Mouse (Mus musculus) left cerebral cortex, adult 2 months (tissue): ENCODE data around the gene Rad54l. TPM values are rescaled to one million over a fixed set of nuclear protein-coding genes. Genes with fewer than 3 reads are reported as not detected.
A peak's percentile ranks its signal among the peaks of the same experiment; 100 is the strongest.

Experiments used
- DNase-seq, 2 experiments: peaks; one replicate each; pipeline ENCODE4 v3.0.0; 2021 to 2022; ENCODE audit warnings: low spot score in 2 of 2, mixed read lengths in 1 of 2; ENCODE audit errors: extremely low spot score in 1 of 2
- H3K27ac ChIP-seq: fragments of 200-600 bp; 2 replicates; pipeline ENCODE4 v1.8.1; 2022
- H3K4me3 ChIP-seq: fragments of 200-600 bp; 2 replicates; pipeline ENCODE4 v1.8.1; 2022
- CTCF ChIP-seq: fragments of 200-600 bp; IDR thresholded peaks from 2 replicates; pipeline ENCODE4 v1.8.1; 2022; ENCODE audit warnings: antibody characterized with exemption, mild to moderate bottlenecking, moderate library complexity
- intact Hi-C: fragments of 180-260 bp; cut with DNase I; formaldehyde crosslinking; loops from one replicate; pipeline ENCODE4 v1.15.1; 2025
- total RNA-seq, 2 experiments: library from RNA; stranded (reverse); gene quantifications; 2 replicates each; pipeline ENCODE4 v1.2.3; 2021

Gene Rad54l
- total RNA-seq, 2 experiments from 2014 or later, result 0.77 to 0.89 TPM

DNA sequence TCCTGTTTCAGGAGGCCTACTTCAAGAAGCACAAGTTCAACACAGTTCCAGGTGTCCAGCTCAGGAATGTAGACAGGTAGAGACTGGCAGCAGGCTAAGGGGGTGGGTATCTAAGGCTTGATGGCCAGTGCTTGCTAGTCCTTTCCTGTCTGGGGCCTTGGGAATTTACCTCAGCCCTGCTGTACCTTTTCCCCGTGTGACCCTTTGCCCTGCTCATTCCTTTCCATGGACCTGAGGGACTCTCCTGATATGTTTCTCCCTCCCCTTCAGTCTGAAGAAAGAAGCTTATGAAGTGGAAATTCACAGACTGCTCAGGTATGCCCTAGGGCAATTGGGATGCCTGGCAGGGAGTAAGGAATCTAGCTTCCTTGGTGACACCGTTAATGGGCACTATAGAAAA, 34.4 kb upstream of the Rad54l start:
- H3K27ac ChIP-seq, result no peak overlapping the region
- H3K4me3 ChIP-seq, result no peak overlapping the region
- intact Hi-C loops, result no loop called here
- no peak for TF ChIP-seq CTCF
- DNase-seq, result no peak

DNA sequence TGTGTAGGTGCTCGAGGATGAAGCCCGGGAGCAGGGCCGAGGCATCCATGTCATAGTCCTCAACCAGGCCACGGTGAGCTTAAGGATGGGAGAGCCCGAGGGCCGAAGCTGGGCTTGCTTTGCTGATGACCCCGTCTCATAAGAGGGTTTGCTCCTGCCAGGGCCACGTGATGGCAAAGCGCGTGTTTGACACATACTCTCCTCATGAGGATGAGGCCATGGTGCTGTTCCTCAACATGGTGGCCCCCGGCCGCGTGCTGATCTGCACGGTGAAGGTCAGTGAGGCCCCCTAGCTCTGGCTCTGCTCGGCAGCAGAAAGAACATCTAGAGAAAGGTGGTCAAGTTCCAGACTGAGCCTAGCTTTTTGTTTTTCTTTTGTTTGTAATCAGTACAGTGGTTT, 29.2 kb upstream of the Rad54l start:
- intact Hi-C loops, result loop anchor here (5.0 kb wide), 1 partner anchor 405 kb away; the partner anchor contains the start of genes Gpbp1l1 and Tmem69
- TF ChIP-seq CTCF, result no peak

DNA sequence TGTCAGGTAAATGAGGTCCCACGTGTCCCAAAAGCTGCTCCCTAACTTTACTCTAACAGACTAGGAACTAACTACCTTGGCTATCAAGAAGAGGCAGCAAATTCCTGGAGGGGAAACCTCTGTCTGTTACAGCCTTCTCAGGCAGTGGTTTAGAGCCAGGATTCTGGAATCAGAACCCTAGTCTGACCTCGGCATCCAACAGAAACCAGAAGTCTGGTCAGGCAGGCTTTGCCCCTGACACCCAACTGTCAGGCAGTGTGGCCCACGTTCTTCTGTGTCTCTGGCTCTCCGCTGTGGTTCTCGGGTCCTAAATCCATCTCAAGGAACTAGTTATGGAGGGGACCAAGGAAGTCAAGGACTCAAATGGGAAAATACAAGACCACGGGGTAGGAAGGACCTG, 27.7 kb upstream of the Rad54l start, which contains the start of gene Lurap1:
Gene Lurap1 (minus strand): TSS at position 101 of the 400 bp plus-strand sequence.
- Histone ChIP-seq H3K27ac (peak within 1 kb of the TSS; percentile 95), H3K4me3 (peak within 1 kb of the TSS; percentile 65)
- TF ChIP-seq CTCF, result no peak
- intact Hi-C loops, result loop anchor here (5.0 kb wide), 1 partner anchor 406 kb away; the partner anchor contains the start of genes Gpbp1l1 and Tmem69
- no peak for DNase-seq

More for the DNA sequence above, 29.2 kb upstream of the Rad54l start:
- DNase-seq, result no peak
- Histone ChIP-seq H3K27ac (no peak overlapping the region), H3K4me3 (no peak overlapping the region)

DNA sequence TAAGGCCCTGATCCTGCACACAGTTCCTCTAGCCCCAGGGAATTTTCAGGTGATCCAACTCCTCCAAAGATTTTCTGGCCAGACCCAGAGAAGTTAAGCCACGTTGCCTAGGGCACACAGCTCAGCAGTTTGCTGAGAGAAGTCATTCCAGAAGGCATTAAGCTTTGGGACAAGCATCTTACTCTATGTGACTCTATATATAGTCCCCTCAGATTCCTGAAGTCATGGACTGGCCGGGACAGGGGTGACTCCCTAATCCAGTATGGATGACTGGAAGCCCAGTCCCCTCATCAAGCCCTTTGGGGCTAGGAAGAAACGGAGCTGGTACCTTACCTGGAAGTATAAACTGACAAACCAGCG, 27.4 kb upstream of the Rad54l start:
- Histone ChIP-seq H3K4me3 (peak overlapping the region; percentile 65), H3K27ac (peak overlapping the region; percentile 90)
- DNase-seq, result no peak
- intact Hi-C loops, result loop anchor here (5.0 kb wide), 1 partner anchor 406 kb away; the partner anchor contains the start of genes Gpbp1l1 and Tmem69
- TF ChIP-seq CTCF, result no peak

DNA sequence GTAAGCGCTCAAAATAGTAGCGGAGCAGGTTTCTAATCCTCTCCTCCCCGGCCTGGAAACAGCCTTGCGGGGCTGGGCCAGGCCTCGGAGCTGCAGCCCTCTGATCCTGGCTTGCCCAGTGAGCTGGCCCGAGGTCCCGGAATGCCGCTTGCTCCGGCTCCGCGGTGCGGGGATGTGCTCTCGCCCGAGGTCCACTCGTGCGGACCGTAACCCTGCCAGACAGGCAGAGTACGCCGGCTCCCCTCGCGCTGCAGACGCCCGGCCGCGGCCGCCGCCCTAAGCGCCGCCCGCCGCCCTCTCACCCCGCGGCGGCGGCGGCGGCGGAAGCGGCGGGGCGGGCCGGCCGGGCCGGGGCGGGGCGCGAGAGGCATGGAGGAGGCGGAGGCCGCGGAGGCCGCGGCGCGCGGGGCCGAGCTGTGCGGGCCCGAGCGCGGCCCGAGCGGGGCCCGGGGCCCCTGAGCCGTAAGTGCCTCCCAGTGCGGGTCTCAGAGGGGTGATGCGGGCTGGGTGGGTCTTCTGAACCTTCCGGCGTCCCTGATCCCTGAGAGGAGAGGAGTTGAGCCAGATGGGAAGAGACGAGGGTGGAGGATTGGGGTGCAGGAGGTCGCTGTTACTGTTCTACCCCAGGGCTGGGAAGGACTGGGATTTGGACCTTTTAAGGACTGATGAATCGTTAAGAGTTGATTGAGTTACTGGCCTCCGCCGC, 26.8 kb upstream of the Rad54l start:
- intact Hi-C loops, result loop anchor here (5.0 kb wide), 1 partner anchor 407 kb away; the partner anchor contains the start of genes Gpbp1l1 and Tmem69
- DNase-seq, result peak; percentile 65 to 66
- TF ChIP-seq CTCF, result no peak
- Histone ChIP-seq H3K4me3 (peak overlapping the region; percentile 65), H3K27ac (peak overlapping the region; percentile 95)

DNA sequence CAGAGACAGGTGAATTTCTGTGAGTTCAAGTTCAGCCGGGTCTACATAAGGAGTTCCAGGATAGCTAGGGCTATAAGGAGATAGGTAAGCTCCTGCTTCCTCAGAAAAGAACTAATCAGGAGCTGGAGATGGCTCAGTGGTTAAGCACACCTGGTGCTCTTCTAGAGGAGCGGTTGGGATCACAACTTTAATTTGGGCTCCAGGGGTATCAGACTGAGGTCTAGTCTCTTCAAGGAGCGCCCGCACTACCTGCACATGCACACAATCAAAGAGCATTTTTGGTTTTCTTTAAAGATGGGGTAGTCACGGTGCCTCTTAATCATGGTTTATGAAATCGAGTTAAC, 26.3 kb upstream of the Rad54l start:
- Histone ChIP-seq H3K27ac (peak overlapping the region; percentile 95), H3K4me3 (peak overlapping the region; percentile 65)
- no peak for DNase-seq
- no peak for TF ChIP-seq CTCF
- intact Hi-C loops, result loop anchor here (5.0 to 10.0 kb wide), 2 partner anchors 408 to 845 kb away; partner anchors contain the start of genes Gpbp1l1, Hectd3, Tmem69 and Urod

DNA sequence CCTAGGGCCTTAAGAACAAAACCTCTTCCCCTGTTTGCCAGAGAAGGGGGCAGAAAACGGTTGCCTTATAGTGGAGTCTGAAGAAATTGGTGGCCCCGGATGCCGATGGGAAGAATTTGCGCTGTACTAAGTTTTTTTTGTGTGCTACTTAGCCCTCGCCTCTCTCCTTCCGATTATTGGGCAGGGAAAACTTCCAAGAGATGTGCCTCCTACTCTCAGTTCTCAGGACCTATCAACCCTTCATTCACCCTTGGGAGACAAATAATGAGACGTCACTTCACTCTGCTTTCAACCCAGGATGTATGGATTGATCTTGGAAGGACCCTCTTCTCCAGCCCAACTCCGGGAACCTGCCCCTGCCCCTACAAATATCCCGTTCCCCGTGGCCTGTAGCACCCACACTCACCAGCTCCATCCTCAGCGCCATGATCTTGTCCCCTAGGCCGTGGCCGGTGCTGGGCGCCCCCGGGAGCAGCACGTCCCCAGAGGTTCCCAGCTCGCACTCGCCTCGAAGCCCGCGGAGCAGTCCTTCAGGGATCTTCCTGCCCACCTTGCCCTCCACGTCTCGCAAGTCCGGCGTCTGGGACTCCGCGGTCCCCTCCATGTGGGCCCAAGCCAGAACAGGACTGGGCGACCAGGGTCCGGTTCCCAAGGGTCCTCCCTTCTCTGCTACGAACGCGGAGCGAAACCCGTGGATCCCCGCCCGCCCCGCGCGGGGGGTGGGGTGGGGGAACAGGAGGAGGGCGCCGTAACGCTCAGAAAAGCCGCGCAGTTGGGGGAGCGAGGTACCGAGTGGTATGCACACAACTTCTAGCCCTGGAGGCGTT, 20.6 kb upstream of the Rad54l start:
- Histone ChIP-seq H3K27ac (peak overlapping the region; percentile 89), H3K4me3 (peak overlapping the region; percentile 67)
- intact Hi-C loops, result loop anchor here (10.0 kb wide), 1 partner anchor 851 kb away; the partner anchor contains the start of genes Hectd3 and Urod
- TF ChIP-seq CTCF, result no peak
- DNase-seq, result peak; percentile 76 to 78

DNA sequence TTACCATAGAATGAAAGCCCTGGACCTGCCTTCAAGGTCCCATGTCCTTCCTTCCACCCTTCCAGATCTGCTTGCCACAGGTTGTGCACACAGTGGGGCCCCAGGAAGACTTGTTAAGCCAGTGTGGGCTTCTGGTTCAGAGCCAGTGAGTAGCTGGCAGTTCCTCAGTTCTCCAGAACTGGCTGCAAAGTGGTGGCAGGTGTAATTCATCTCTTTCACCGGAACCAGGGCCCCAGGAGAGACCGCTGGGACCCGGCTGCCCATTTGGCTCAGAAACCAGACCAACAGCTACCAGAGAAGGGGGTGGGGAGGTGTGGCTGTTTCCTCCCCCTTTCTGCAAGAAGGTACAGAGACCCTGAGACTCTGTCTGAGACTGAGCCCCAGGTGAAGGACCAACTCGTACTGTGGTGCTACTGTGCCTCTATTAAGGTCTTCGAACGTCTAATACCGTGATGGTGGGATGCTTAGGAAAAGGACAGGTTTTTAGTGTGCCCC, 19.9 kb upstream of the Rad54l start:
- no peak for DNase-seq
- Histone ChIP-seq H3K27ac (peak overlapping the region; percentile 89), H3K4me3 (peak overlapping the region; percentile 67)
- intact Hi-C loops, result loop anchor here (10.0 kb wide), 1 partner anchor 851 kb away; the partner anchor contains the start of genes Hectd3 and Urod
- no peak; the same call in 1 of the 2 replicates for TF ChIP-seq CTCF

DNA sequence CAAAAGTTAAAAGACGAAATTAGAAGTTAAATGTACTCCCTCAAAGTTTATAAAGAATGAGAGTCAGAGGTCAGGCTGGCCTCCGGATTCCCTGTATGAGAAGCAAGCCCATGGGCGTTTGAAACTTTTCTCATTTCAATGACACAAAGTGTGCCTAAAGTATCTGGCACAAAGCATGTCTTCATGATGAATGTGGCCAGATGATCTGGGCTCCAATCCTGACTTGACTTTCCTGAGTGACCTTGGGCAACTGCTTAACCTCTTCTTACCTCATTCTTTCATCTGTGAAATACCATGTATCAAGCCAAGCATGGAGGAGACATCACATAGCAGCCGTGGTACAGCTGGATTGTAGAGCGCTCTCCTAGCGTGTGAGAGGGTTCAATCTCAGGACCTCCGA, 18.8 kb upstream of the Rad54l start:
- Histone ChIP-seq H3K27ac (no peak overlapping the region; the same call in 1 of the 2 replicates), H3K4me3 (no peak overlapping the region)
- no peak for TF ChIP-seq CTCF
- intact Hi-C loops, result loop anchor here (10.0 kb wide), 1 partner anchor 853 kb away; the partner anchor contains the start of genes Hectd3 and Urod
- no peak for DNase-seq

DNA sequence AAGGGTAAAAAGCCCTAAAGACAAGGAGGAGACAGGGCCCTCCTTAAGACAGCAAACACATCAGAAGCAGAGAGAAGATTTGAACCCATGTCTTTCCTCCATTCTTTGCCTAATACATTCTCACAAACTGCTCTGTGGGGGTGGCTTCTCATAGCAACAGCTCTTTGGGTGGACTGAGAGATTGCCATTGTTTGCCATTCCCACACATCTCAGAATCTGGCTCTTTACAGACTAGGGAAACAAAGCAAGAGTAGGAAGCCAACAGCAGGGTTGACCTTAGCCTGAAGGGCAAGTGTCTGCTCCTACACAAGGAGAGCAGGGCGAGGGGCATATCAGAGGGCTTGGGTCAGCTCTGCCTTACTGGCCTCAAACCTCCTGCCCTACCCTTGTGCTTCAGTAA, 18.2 kb upstream of the Rad54l start:
- DNase-seq, result no peak
- H3K4me3 ChIP-seq, result peak overlapping the region; percentile 16; the same call in 1 of the 2 replicates
- intact Hi-C loops, result loop anchor here (10.0 kb wide), 1 partner anchor 853 kb away; the partner anchor contains the start of genes Hectd3 and Urod
- TF ChIP-seq CTCF, result no peak
- H3K27ac ChIP-seq, result peak overlapping the region; percentile 58

DNA sequence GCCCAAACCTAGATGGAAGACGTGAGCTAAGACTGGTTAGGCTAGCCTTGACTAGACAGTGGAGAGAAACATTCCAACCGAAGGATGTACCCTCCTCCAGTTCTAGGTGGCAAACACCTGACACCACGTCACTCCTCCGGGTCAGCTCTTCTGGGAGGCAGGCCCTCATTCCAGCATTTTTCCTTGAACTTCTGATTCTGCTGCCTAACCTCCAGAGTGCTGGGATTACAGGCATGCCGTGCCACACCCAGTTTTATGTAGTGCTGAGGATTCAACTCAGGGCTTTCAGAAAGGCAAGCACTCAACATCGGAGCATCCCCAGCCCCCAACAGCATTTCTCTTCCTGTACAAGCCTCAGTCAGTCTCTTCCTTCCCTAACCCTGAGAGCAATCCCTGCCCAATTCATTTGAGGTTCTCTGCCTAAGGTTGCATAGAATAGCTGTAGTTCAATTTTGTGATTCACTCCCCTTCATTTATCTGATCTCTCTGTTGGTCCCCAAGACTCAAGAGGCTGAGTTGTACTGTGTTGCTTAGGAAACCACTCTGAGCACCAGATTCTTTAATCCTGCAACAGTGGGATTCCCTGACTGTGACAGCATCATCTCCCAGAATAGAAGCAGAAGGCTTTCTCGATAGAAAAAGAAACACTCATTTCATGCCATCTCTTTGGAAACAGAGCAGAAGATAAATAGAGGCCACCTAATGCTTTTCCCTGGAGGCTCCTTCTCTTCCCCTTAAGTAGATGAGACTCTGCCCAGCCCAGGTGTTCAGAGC, 17.5 kb upstream of the Rad54l start:
- Histone ChIP-seq H3K27ac (peak overlapping the region; percentile 58), H3K4me3 (no peak overlapping the region)
- intact Hi-C loops, result loop anchor here (10.0 kb wide), 1 partner anchor 854 kb away; the partner anchor contains the start of genes Hectd3 and Urod
- no peak for DNase-seq
- no peak for TF ChIP-seq CTCF
